Mouse (Mus musculus) stomach, postnatal 0 days (tissue): ENCODE results near the gene Mrtfa. TPM values are rescaled to one million over a fixed set of nuclear protein-coding genes. Genes with fewer than 3 reads are reported as not detected.

ENCODE experiments used
- ATAC-seq: fragments of 200-750 bp; cut with Nextera tagmentation; 2 replicates; pipeline ENCODE4 v1.8.0; 2017; ENCODE audit not compliant: low FRiP score, low TSS enrichment
- DNase-seq: peaks from one replicate; pipeline ENCODE4 v3.0.0-alpha.2; 2016; ENCODE audit warnings: low spot score
- H3K27ac ChIP-seq: fragments of 300-500 bp; sonication (generic); replicated peaks from 2 replicates; pipeline ENCODE4 v1.5.1; 2014; ENCODE audit warnings: mild to moderate bottlenecking, control low read depth
- H3K27me3 ChIP-seq: fragments of 300-500 bp; sonication (generic); 2 replicates; pipeline ENCODE4 v1.6.1; 2014; ENCODE audit warnings: low read length; ENCODE audit not compliant: control insufficient read depth, insufficient read depth
- H3K36me3 ChIP-seq: fragments of 300-500 bp; sonication (generic); 2 replicates; pipeline ENCODE4 v1.6.1; 2014; ENCODE audit warnings: low read length, mixed read lengths; ENCODE audit not compliant: control insufficient read depth, insufficient read depth
- H3K4me1 ChIP-seq: fragments of 300-500 bp; sonication (generic); replicated peaks from 2 replicates; pipeline ENCODE4 v1.6.1; 2014; ENCODE audit warnings: antibody characterized with exemption; ENCODE audit not compliant: control insufficient read depth, insufficient read depth
- H3K4me2 ChIP-seq: fragments of 300-500 bp; sonication (generic); replicated peaks from 2 replicates; pipeline ENCODE4 v1.6.1; 2014; ENCODE audit warnings: low read depth, mild to moderate bottlenecking, control low read depth, moderate library complexity
- H3K4me3 ChIP-seq: fragments of 300-500 bp; sonication (generic); 2 replicates; pipeline ENCODE4 v1.5.1; 2014; ENCODE audit warnings: low read depth, low read length, control low read depth
- H3K9ac ChIP-seq: fragments of 300-500 bp; sonication (generic); 2 replicates; pipeline ENCODE4 v1.6.1; 2014; ENCODE audit warnings: mild to moderate bottlenecking, low read length, control low read depth, mixed read lengths
- H3K9me3 ChIP-seq: fragments of 300-500 bp; sonication (generic); 2 replicates; pipeline ENCODE4 v1.6.1; 2016; ENCODE audit warnings: low read length; ENCODE audit not compliant: control insufficient read depth
- CTCF ChIP-seq: IDR thresholded peaks from 2 replicates; pipeline ENCODE4 v1.5.1; 2016; ENCODE audit warnings: antibody characterized with exemption, low read depth, mild to moderate bottlenecking, moderate library complexity
- EP300 ChIP-seq: optimal IDR thresholded peaks from 2 replicates; pipeline ENCODE3; 2016; ENCODE audit warnings: antibody characterized with exemption
- WGBS: fragments of 180-500 bp; shearing (Covaris S2); extraction: QIAGEN DNeasy Blood & Tissue Kit; methylation state at CpG from one replicate; pipeline ENCODE4 v1.1.7; 2014; 5-methylcytosine and 5-hydroxymethylcytosine counted together
- polyA plus RNA-seq: library from polyadenylated mRNA; unstranded; fragments of >200 nt; fragmentation: Nextera tagmentation; extraction: Ambion mirVana; gene quantifications from 2 replicates; pipeline ENCODE4 v1.2.1, GENCODE M21; 2015

The Mrtfa gene
- polyA plus RNA-seq, 1 experiment from 2014 or later: 12.6 TPM

DNA sequence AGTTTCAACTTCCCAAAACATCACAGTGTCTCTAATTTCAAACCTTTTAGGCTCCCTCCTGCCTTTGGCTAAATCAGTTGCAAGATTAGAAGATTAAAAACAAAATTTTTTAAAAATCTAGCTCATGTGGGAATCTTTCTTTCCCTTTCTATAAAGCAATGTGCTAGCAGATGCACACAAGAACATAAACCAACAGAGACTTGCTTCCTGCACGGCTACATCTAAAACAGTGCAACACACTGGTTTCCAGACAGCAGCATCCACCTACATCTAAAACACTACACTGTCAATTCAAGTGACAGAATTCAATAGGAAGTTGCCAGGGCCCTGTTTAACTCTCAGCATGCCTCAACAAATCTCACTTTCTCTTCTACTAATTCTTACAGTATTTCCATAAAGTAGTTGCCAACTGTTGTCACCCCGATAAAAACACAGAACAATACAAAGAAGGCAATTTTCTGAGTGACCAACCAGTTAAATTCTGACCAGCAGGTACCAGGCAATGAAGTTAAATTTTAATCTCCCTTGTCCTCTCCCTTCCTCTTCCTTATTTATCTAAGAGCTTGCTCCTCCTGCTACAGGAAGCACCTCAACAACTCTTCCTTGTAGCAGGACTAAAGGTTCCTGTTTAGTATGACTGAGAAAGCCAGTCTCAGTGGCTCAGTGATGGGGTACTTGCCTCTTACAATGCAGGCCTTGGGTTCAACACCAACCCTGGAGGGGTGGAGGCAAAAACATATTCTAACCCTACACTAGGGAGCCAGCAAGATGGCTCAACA lies 35.5 kb downstream of the Mrtfa start:
- Histone ChIP-seq H3K4me2 (no peak overlapping the region), H3K9me3 (no peaks in the 10 kb centered on the region), H3K27ac (peak overlapping the region; percentile 53; the same call in 1 of the 2 replicates), H3K9ac (no peak overlapping the region), H3K4me3 (no peak overlapping the region), H3K36me3 (no peaks in the 10 kb centered on the region), H3K27me3 (no peaks in the 10 kb centered on the region), H3K4me1 (no peaks in the 10 kb centered on the region)
- ATAC-seq (no peak), DNase-seq (no peak)
- WGBS: 47% methylated on average over 2 of the region's 2 CpGs
- no peak for TF ChIP-seq EP300
- TF ChIP-seq CTCF: no peak

GRCm38 (mm10) chr15:81141956-81142576 lies 48.5 kb downstream of the Mrtfa start:
- Histone ChIP-seq H3K4me2 (no peak overlapping the region), H3K27ac (no peak overlapping the region), H3K9ac (no peak overlapping the region), H3K27me3 (no peaks in the 10 kb centered on the region), H3K4me3 (no peak overlapping the region), H3K4me1 (peaks cover 2% of the 10 kb centered on the region; the same call in 1 of the 2 replicates), H3K36me3 (no peaks in the 10 kb centered on the region), H3K9me3 (no peaks in the 10 kb centered on the region)
- TF ChIP-seq CTCF: no peak
- no peak for TF ChIP-seq EP300
- ATAC-seq (no peak), DNase-seq (peak; percentile 13)
- 80% methylated on average over 11 of the region's 11 CpGs for WGBS

DNA sequence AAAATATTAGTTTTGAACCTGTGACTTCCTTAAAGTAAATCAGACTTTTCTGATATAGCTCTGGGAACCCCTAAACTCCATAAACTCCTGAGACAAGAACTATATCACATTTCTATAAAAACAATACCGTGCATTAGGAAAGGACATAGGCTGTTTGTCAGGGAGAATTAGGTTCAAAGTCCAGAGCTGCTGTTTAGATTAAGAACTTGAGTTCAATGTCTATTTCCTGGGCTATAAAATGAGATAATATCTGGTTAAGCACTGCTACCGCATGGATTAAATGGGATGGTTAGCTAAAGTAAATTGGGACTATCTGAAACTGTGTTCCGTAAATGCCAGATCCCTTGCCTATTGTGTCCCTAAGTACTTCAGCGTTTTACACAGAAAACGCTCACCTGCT lies 50.6 kb downstream of the Mrtfa start:
- Histone ChIP-seq H3K27ac (no peak overlapping the region), H3K27me3 (no peaks in the 10 kb centered on the region), H3K4me1 (peaks cover 2% of the 10 kb centered on the region; the same call in 1 of the 2 replicates), H3K36me3 (no peaks in the 10 kb centered on the region), H3K4me2 (no peak overlapping the region), H3K4me3 (no peak overlapping the region), H3K9ac (no peak overlapping the region), H3K9me3 (no peaks in the 10 kb centered on the region)
- no peak for DNase-seq
- TF ChIP-seq CTCF (no peak), EP300 (no peak)
- WGBS: 64% methylated on average over 5 of the region's 5 CpGs
- no peak for ATAC-seq

DNA sequence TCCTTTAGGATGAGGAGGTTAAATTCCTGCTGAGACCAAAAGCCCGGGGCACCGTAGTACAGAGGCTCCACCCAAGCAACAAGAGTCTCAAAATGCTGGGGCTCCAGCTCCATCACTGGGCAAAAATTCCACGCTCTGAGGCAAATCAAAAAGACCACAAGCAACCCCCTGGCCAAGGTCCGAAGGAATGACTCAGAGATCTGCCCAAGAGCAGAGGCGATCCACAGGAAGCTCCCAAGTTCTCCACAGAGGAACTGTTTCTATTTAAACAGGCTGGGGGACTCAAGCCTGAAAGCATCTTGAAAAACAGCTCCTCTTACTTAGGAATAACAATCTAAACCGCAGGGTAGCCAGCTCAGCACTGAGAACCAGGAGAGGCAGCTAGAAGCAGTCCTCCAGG lies 53.3 kb downstream of the Mrtfa start:
- DNase-seq: peak; percentile 13
- Histone ChIP-seq H3K9ac (no peak overlapping the region), H3K36me3 (no peaks in the 10 kb centered on the region), H3K4me2 (no peak overlapping the region), H3K4me1 (peaks cover 2% of the 10 kb centered on the region; the same call in 1 of the 2 replicates), H3K4me3 (no peak overlapping the region), H3K27ac (peak overlapping the region; percentile 0; the same call in 1 of the 2 replicates), H3K9me3 (no peaks in the 10 kb centered on the region), H3K27me3 (no peaks in the 10 kb centered on the region)
- TF ChIP-seq CTCF (no peak), EP300 (no peak)
- peak; percentile 15; the same call in 1 of the 2 replicates for ATAC-seq
- 31% methylated on average over 6 of the region's 6 CpGs for WGBS

DNA sequence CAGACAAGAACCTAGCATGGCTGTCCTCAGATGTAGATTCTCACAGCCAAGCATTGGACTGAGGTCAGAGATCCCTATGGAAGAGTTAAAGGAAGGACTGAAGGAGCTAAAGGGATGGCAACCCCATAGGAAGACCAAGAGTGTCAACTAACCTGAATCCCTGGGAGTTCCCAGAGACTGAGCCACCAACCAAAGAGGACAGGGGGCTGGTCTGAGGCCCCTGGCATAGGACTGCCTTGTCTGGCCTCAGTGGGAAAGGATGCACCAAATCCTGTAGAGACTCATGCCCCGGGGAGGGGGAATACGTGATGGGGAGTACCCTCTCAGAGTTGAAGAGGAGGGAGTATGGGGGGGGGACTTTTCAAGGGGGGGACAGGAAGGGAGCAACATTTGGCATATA lies 56.8 kb downstream of the Mrtfa start:
- 90% methylated on average over 2 of the region's 2 CpGs for WGBS
- Histone ChIP-seq H3K4me3 (no peak overlapping the region), H3K9me3 (no peaks in the 10 kb centered on the region), H3K27ac (no peak overlapping the region), H3K9ac (no peak overlapping the region), H3K4me1 (peaks cover 2% of the 10 kb centered on the region; the same call in 1 of the 2 replicates), H3K36me3 (no peaks in the 10 kb centered on the region), H3K27me3 (no peaks in the 10 kb centered on the region), H3K4me2 (no peak overlapping the region)
- TF ChIP-seq CTCF: no peak
- ATAC-seq (no peak), DNase-seq (no peak)

GRCm38 (mm10) chr15:81131152-81131551 lies 59.4 kb downstream of the Mrtfa start:
- no peak overlapping the region for H3K9ac ChIP-seq
- TF ChIP-seq CTCF (no peak), EP300 (no peak)
- H3K27ac ChIP-seq: no peak overlapping the region
- H3K4me2 ChIP-seq: no peak overlapping the region
- H3K4me1 ChIP-seq: no peaks in the 10 kb centered on the region
- no peaks in the 10 kb centered on the region for H3K9me3 ChIP-seq
- no peaks in the 10 kb centered on the region for H3K27me3 ChIP-seq
- no peak for ATAC-seq
- no peak for DNase-seq
- H3K4me3 ChIP-seq: no peak overlapping the region
- H3K36me3 ChIP-seq: no peaks in the 10 kb centered on the region
- WGBS: 83% methylated on average over 5 of the region's 5 CpGs
